Mouse (Mus musculus): Measurements from ENCODE around the gene Unk.

The Unk gene

DNA sequence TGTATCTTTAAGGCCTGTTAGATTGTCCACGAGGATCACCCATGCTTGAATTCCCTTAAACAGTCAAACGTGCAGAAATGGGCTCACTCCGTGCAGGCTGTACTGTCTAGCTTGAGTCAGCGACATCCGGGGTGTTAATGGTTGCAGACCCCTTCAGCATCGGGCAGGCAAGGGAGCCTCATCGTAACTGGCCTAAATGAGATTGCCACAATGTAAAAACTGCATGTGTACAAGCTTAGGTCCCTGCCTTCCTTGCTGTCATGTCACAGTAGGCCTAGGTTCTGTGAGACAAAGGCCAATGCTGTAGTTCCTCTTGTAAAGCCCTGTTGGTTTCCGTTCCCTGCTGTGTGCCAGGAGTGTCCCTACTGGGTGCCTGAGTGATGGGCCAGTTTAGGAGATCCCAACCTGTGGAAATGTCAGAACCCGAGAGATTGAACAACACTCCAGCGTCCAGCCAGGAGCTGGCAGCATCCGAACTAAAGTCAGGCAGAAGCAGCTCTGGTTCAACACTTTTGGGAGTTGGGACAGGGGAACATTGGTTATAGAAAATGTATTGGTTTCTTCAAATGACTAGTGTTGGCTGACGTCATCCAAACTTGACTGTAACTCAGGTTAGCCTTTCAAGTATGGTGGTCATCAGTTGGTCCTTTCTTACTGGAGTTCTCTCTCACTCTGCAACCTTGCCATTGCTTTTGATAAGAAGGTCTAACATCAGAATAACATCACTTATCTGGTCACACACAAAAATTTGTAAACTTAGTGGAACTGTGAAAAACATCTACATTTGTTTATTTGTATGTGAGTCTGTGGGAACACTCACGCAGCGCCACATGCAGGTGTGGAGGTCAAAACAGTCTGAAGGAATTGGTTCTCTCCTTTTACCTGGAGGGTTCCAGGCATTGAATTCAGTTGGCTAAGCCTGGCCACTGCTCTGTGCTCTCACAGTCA lies 1.1 kb downstream of the Unk start:
- no peak for DNase-seq (ENCODE audit: low spot score)

DNA sequence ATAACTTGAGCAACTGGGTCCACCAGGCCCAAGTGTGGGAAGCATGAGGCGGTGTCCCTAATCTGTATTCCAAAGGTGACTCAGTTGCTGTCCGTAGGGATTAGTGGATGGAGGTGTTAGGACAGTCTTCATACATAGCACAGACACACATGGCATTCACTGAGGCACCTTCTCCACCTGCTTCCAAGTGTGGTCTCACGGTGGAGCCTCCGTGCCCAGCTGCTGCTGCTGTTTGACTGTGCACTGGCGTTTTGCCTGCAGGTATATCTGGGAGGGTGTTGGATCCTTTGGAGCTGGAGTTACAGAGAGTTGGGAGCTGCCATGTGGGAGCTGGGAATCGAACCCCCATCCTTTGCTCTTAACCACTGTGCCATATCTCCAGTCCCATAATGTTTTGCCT lies 4.5 kb downstream of the Unk start:
- DNase-seq (ENCODE audit: low spot score), result no peak

GRCm38 (mm10) chr11:116036671-116037070 lies 6.5 kb downstream of the Unk start:
- DNase-seq (ENCODE audit: low spot score), result no peak

DNA sequence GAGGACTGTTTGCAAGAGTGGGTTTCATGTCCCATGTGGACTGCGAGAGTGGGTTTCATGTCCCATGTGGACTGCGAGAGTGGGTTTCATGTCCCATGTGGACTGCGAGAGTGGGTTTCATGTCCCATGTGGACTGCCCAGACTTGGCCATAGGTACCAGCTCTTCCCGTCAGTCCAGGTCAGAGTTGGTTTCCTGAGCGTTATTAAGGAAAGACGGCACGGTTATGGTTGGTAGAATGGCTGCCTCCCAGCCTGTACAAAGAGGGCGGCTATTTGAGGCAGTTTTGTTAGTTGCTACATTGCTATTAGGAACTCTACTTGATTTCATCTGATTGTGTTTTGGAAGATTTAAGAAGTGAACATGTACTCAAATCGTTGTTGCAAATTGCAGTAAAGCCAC lies 7.7 kb downstream of the Unk start:
- DNase-seq (ENCODE audit: low spot score), result no peak

DNA sequence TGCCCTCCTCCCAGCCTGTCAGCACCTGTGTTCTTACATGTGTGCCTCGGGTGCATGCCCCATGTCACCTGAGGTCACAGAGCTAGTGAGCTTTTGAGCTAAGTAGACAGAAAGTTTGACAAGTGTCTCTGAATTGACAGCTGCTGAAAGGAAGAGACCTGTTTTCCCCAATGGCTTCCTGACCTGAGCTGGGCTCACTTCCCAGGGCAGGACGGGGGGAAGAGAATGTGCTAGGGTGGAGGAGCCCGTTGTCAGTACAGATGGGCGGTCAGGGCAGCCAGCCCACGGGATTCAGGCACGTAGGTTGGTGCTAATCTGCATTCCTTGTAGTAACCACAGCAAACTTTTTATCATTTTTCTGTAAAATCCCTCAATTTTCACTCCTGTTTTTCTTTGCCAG lies 10.5 kb downstream of the Unk start:
- DNase-seq (ENCODE audit: low spot score), result no peak

DNA sequence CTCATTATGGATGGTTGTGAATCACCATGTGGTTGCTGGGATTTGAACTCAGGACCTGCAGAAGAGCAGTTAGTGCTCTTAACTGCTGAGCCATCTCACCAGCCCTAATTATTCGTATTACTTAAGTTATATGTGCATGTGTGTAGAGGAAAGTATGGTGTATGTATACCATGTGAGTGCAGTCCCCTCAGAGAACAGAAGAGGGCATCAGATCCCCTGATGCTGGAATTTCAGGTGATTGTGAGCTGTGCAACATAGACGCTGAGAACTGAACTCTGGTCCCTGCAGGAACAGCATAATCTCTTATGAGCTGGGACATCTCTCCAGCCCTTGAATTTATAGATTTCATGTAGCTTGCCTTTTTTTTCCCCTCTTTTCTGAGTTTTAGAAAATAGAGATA lies 11.7 kb downstream of the Unk start:
- no peak for DNase-seq (ENCODE audit: low spot score)

- DNase-seq (ENCODE audit: low spot score), result no peak
These were observed 12.4 kb downstream of the Unk start for GRCm38 (mm10) chr11:116042372-116043138.

DNA sequence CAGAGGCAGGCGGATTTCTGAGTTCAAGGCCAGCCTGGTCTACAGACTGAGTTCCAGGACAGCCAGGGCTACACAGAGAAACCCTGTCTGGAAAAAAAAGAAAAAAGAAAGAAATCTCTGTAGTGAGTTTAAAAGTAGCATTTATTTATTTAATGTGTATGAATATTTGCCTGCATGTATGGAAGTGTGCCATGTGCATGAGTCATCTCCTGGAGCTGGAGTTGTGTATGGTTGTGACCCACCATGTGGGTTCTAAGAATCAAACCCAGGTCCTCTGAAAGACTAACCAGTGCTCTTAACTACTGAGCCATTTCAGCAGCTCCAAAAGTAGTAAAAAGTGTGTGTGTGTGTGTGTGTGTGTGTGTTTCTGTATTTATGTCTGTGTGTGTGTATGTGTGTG lies 13.2 kb downstream of the Unk start:
- DNase-seq (ENCODE audit: low spot score), result no peak

DNA sequence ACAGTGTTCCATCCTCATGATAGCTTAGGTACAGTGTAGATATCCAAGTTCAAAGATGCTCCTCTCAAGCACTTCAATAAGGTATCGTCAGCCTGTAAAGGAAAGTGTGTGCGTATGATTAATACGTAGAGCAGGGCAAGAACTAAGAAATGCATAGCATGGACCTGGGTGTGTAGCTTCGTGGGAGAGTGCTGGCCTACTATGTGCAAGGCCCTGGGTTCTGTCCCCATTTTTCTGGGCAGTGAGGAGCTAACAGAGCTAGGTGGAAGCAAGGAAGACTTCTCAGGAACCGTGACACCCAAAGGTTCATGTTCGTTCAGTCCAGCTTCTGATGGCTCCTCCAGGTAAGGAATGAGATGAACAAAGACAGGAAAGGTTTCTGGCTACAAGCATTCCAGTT lies 15.1 kb downstream of the Unk start:
- DNase-seq (ENCODE audit: low spot score), result no peak

DNA sequence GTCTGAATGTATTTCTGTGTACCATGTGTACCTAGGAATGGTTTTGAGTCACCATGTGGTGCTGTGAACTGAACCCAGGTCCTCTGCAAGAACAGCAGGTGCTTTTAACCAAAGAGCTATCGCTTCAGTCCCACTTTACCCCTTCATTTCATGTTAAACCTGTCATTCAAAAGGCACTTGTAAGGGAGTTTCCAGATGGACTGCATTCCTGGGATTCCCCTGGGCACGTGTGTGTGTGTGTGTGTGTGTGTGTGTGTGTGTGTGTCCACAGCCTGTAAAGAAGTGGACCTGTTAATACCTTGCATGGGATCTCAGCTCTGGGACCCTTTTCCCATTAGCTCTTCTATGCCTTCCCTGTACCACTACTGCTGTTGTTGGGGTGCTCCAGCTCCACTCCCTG lies 19.5 kb downstream of the Unk start:
- DNase-seq (ENCODE audit: low spot score), result no peak

DNA sequence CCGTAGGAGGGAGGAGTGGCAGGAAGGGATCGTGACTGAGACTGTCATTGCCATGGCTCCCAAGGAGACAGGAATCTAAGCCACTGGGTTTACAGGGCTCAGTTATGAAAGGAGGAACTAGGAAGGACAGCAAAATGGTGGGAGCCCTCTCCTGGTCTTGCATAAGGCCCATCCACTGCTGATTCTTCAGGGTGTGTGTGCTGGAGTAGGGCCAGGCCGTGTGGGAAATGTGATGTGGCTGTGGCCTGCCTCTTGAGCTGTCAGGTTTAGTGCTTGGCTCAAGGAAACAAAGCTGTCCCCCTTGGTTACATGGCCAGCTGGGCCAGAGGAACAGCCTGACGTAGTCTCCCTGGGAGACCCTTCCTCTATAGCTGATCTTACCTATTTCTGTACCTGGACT lies 20.1 kb downstream of the Unk start:
- no peak for DNase-seq (ENCODE audit: low spot score)

DNA sequence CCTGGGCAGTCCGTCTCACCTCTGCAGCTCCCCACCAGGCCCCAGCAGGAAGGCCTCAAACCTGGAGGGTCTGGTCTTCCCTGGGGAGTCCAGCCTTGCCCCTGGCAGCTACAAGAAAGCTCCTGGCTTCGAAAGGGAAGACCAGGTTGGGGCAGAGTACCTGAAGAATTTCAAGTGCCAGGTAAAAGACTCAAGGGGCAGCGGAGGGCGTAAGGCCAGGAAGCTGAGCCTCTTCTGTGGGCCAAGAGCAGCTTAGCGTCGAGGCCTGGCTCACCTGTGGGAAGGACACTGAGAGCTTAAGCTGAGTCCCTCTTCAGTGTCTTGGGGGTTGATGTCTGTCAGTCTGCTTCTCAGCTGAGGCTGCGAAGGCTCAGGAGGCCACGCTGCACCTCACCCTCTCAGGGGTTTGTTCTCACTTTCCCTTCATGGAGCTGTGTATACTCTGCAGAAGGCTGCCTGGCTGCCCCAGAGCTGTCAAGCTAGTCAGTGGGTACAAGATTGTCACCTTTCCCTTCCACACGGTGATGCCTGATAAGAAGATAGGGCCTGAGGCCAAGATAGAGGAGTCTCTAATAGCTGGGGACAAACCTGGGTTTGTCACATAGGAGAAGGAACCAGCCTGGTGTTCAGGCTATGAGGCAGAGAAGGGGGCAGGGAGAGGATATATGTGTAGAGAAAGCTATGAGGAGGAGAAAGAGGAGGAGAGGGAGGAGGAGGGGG lies 23.5 kb downstream of the Unk start:
- DNase-seq (ENCODE audit: low spot score), result no peak

DNA sequence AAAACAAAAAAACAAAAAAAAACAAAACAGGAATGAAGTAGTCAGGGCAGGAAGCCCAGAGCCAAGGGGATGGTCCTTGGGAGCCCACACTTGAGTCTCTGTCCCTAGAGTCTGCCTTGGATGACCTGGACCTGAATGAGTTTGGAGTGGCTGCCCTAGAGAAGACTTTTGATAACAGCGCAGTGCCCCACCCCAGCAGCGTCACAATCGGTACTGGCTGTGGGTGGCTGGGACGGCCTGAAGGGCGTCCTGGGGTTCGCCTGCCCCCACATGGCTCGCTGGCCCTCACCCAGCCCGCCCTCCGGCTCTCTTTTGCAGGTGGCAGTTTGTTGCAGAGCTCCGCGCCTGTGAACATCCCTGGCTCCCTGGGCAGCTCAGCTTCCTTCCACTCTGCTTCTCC lies 25.8 kb downstream of the Unk start:
- no peak for DNase-seq (ENCODE audit: low spot score)

DNA sequence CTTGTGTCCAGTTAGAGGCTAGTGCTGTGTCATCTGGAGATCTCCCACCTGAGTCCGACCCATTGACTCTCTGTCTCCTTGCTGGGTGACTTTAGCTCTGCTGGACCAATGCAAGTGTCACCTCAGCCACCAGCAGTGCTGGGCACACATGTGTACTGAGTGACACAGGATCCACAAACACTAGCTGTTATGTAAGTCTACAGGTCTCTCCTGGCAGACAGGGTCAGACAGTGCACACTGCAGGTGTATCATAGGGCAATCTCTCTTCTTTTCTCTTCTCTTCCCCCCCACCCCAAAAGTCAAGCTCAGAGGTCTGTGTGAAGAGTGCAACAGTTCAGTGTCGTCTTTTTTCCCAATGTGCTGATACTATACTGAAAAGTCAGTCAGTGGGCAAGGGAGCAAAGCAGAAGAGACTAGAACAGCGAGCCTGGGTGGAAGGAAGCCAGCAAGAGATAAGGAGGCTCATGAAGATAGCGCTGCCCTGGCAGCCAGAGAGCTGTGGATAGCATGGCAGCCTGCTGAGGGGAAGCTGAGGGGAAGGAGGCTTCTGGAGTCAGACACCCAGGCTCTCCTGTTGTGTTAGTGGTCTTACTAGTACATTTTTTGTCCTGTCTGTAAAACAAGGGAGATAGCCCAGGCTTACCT lies 27.2 kb downstream of the Unk start:
- DNase-seq (ENCODE audit: low spot score), result peak; percentile 62

DNA sequence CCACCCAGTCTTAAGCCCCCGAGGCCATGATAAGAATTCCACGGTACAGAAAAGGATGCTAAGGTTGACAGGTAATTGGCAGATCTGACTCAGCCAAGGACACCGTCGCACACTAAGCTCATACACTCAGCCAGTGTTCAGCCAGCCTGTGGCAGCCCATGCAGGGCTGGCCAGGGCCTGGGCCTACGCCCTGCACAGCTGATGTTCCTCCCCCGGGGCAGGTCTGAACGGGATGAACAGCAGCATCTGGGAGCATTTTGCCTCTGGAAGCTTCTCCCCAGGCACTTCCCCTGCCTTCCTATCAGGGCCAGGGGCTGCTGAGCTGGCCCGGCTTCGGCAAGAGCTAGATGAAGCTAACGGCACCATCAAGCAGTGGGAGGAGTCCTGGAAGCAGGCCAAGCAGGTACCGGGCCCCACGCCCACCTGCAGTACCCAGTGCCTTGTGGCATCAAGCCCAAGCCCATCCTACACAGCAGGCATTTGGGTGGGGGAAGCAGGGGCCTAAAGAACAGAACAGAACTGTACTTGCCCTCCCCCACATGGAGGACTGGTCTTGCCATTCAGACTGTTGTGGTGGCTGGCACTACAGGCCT lies 28.0 kb downstream of the Unk start:
- DNase-seq (ENCODE audit: low spot score), result no peak

DNA sequence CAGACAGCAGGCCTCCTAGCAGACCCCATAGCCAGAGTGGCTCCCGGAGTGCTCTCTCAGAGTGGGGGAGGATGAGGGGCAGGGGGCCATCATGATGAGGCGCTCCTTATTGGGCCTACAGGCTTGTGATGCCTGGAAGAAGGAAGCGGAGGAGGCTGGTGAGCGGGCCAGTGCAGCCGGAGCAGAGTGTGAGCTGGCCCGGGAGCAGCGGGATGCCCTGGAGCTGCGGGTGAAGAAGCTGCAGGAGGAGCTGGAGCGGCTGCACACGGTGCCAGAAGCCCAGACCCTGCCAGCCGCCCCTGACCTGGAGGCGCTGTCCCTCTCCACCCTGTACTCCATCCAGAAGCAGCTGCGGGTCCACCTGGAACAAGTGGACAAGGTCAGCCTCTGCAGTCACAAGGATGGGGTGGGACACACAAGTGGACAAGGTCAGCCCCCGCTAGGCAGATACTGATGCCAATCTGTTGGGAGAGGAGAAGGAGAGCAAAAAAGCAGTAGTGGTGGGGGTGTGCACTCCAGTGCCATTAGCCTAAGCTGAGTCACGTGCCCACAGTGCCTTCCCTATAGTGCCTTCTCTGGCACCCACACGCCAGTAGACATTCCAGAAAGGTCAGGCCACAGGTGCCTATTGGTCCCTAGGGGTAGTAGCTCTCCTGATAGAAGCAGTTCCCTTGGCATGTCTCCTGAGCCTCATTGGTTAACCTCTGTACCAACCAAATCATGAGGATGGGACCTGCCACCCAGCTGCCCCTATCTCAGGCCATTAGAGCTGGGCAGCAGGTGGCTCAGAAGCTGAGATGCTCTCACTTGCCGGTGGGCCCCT lies 29.0 kb downstream of the Unk start:
- no peak for DNase-seq (ENCODE audit: low spot score)

- DNase-seq (ENCODE audit: low spot score), result no peak
These were observed 29.5 kb downstream of the Unk start for GRCm38 (mm10) chr11:116059691-116060025.

DNA sequence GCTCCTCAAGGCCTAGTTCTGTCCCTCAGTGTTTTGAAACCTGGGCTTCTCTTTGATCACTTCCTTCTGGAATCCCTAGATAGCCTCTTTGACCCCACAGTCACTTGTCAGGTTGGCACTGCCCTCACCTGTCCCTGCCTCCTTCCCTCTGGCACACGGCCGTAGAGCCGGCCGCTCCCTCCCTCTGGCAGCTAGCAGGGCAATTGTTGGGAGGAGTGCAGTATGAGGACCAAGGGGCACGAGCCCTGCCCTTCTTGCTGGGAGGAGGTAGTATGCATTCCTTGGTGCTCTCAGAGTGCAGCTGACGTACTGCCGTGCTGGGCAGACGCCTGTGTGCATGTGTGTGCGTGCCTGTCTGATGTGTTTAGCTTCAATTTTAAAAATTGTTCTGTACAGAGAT lies 30.5 kb downstream of the Unk start:
- DNase-seq (ENCODE audit: low spot score), result no peak

- no peak for DNase-seq (ENCODE audit: low spot score)
These were observed 31.7 kb downstream of the Unk start for GRCm38 (mm10) chr11:116061641-116062415.

DNA sequence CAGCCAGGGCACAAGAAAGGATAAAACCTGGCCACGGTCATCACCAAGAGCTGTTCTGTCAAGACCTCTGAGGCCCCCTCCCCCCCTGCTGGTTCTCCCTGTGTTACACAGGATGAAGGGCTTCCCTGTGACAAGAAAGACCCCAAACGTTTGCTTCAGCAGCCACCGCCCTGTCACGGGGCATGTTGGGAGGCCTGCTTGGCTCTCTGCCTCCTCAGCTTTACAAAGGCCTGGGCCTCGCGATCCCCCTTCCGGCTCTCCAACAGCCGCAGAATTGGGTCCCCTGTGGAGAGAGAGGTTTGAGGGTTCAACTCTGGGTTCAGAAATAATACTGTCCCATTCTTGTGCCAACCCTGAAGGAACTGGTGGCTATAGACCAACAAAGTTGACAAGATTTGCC lies 32.4 kb downstream of the Unk start:
- DNase-seq (ENCODE audit: low spot score), result no peak
